Mouse (Mus musculus) spleen, adult 2 months (tissue): ENCODE measurements around the gene Rnf144b.

Experiments used
- CTCF ChIP-seq: fragments of 200-500 bp; IDR thresholded peaks from 2 replicates; pipeline ENCODE4 v1.5.1; 2011; ENCODE audit warnings: mild to moderate bottlenecking, inconsistent platforms; ENCODE audit not compliant: insufficient read depth, insufficient read length, insufficient replicate concordance; ENCODE audit errors: extremely low read depth
- POLR2A ChIP-seq: fragments of 200-500 bp; IDR thresholded peaks from 2 replicates; pipeline ENCODE4 v1.6.1; 2011; ENCODE audit warnings: low read depth, low read length, inconsistent platforms

GRCm38 (mm10) chr13:47096591-47096990 is 25.9 kb upstream of the Rnf144b start:
- TF ChIP-seq POLR2A (no peak), CTCF (no peak)
